Mouse (Mus musculus) heart, adult 8-10 months (tissue): ENCODE measurements around the gene Magi2. TPM values are rescaled to one million over a fixed set of nuclear protein-coding genes. Genes with fewer than 3 reads are reported as not detected.

Source experiments
- DNase-seq: peaks from one replicate; pipeline ENCODE4 v3.0.0; 2022; ENCODE audit warnings: low spot score
- total RNA-seq, 4 experiments: library from RNA; stranded (reverse); gene quantifications; 2 replicates each; pipeline ENCODE4 v1.2.4; 2022

Magi2 gene
- total RNA-seq, 4 experiments from 2014 or later, result 9.1 to 11.6 (median 9.6) TPM

DNA sequence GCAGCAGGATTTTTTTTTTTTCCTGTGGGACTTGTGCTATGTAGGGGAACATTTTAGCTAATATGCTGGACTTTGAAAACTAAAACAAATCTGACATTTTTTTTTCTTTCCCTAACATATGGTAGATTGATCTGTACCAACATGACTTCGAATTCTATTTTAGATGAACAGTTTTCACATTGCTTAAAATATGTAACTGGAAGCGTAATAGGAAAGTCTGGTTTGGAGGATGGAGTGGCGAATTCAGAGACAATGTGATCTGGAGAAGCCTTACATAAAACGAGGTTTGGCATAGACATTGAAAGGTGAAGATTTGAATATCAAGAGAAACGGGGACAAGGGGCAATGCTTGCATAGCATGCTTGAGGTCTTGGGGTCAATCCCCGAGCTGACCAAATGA is 519.1 kb downstream of the Magi2 start:
- DNase-seq, result no peak

DNA sequence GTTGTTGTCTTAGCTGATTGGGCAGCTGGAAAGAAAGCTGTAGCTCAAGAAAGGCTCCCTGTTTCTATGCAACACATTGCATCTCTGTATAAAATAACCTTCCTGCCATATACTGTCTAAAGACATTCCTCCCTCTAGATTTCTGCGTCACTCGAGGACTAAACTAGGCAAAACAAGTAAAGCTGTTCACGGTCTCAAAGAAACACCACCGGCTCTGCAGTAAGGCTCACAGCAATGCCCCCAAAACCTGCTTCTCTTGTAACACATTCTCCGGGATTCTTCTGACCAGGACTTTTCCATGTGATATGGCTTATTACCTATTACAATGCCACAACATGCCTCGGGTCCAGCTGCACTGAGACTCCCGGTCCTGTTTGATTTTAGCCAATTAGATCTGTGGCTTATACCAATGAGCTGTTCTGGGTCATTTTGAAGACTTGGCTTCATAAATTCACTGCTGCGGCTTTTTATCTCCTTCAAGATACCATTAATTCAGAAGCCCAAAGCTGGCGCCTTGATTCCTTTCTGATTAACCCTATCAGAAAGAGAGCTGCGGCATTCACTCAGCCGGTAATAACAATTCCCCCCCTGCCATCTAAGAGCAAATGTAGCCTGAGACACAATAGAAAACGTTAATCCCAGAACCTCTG is 520.2 kb downstream of the Magi2 start:
- no peak for DNase-seq

DNA sequence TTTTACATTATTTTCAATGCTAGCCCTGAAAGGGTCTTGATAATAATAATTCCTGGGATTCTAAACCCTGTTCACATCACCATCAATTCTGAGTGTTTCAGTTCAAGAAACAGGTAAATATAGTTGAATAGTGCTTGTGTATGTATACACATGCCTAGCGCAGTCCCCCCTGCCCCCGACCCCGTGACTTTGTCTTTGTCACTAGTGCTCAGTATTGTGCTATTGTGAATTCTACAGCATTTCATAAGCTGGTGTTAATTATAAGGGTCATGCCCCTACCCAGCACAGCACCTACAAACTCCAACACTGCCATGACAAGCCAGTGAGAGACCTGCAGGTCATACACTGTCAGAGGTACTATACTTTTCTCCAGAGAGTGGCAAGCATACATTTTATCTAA is 520.8 kb downstream of the Magi2 start:
- no peak for DNase-seq

DNA sequence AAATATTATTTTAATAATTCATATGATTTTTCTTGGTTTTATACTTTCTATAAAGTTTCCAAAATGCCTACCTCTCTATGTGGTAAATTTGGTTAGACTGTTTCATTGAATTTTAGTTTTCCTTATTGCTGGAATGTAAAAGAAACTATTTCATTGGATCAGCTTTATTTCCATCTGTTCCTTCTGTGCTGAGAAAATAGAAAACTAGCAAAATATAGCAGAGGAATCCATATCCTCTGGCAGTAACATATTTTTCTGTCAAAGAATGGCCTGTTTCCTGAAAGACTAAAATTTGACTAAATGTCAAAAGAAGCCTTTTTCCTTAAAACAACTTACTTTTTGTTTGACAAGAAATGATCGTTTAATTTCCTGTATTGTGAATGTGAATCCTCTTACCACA is 552.4 kb downstream of the Magi2 start:
- DNase-seq, result no peak

DNA sequence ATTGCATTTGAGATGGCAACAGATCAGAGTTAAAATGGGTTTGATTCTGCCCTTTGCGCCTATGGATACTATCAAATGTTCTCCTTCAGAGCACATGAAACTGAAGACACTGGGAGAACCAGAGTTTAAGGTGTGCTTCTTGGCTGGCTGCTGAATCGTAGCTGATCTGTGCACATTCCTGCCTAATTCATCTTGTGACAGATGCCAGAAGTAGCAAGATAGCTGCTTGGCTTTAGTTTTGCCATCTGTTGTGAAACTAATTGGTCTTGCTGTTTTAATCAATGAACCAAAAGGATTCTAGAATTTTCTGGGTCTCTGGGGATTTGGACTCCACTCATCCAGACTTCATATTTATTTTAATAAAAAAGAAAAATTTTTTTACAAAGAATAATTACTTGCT is 553.2 kb downstream of the Magi2 start:
- no peak for DNase-seq

DNA sequence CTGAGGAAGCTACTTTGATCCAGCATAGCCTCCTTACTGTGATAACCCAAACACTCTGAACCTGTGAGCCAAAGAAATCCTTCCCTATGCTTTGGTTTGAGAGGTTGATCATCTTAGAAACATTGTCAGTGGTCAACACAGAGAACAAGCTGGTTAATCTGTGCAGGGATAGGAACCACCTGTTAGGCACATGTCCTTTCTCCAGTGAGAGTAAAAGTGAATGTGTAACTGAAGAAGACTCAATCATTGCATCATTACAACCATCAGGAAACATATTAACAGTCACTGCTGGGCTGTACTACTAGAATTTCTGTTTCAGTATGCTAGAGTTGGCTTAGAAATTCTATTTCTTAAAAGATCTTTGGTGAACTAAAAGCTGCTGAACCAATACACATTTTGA is 558.5 kb downstream of the Magi2 start:
- no peak for DNase-seq

DNA sequence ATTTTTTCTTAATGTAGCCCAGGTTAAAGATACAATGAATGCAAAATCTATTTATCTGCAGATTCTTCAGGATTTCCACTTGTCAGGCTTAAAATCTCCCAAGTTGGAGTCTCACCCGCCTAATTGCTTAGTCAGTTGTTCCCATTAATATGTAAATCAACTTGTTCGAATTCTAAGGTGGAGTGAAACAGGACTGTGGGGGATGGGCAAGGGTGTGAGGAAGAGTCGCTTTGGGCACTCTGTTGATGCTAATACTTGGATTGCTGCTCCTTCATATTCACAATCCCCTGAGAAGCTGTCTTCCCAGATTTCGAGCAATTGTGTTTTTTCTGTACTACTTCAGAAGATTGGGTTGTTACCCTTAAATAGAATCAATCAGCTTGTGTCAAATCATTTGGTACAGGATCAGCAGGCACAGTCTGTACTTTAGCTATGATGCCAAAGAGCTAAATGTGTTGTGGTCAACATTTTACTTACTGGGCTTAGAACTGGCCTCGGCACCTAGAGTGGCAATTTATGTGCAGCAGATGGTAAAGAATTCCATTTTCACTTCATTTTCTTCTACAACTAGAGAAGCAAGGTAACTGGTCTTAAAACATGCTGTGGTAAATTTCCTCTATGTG is 560.8 kb downstream of the Magi2 start:
- DNase-seq, result no peak

DNA sequence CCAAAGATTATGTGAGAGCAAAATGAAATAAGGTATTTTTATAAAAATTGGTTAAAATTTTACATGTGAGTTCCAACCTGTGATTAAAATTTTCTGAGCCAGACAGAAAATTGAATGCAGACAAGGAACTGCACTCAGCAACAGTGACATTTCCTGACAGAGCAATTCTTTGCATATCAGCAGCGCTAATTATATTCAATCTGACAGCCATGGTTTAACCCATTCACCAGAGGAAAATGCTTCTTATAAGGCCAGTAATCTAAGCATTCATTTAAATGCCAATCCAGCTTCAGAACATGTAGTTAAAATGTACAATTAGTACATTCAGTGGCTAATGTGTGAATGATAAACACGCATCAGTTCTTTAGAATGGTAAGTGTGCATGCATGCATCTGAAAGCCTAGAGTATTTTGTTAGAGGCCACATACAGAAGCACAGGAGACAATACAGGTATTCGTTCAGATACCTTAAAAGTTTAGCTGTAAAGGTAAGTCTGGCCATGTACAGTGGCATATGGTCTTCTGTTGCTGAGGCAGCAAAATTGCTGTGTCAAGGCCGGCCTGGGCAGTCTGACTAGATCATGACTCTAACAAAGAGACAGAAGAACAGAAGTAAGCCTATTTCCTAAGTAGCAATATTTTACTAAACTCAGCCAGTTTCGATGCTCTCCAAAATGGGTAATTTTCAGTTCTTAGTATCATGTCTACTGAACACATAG is 576.4 kb downstream of the Magi2 start:
- DNase-seq, result no peak

DNA sequence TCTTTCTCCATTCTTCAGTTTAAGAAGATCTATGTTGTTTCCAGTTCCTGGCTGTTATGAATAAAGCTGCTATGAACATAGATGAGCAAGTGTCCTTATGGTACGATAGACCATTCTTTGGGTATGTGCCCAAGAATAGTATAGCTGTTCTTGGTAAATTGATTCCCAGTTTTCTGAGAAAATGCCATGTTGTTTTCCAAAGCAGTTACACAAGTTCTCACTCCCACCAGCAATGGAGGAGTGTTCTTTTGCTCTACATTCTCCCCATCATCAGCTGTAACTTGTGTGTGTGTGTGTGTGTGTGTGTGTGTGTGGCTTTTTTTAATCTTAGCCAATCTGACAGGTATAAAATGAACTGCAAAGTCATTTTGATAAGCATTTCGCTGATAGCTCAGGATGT is 595.7 kb downstream of the Magi2 start:
- DNase-seq, result no peak

DNA sequence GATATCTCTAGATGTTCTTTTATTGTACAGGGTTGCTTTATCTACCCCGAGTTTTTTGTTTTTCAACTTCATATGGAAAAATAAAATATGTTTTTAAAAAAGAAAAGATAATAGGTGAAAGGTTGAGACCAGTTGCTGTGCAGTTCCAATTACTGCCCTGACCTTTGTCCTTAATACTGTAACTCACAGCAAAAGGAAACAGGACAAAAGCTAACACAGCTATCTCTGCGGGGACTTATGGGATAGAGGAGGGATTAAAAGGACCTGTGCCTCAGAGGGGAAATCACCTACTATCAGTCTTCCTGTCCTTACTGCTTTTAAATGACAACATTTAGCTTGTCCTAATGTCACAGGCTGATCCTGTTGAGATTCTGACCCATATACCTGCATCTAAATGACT is 599.1 kb downstream of the Magi2 start:
- DNase-seq, result no peak

DNA sequence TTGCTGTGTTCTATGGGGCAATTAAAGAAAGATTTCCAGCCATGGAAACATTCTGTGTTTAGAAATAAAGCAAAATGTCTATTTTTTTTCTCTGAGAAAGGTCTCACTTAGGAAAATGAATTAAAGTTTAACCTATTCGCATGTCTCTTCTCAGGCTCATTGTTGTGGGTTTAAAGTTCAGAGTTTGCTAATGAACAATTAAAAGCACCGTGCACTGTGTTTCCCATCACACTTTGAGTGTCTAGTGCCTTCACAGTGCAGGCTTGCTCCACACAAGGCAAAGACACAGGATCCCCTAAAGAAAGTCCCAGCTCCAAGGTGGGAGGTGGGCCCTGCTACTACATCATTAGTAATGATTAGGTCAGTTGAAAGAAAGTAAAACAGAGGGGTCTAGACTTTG is 602.5 kb downstream of the Magi2 start:
- no peak for DNase-seq

DNA sequence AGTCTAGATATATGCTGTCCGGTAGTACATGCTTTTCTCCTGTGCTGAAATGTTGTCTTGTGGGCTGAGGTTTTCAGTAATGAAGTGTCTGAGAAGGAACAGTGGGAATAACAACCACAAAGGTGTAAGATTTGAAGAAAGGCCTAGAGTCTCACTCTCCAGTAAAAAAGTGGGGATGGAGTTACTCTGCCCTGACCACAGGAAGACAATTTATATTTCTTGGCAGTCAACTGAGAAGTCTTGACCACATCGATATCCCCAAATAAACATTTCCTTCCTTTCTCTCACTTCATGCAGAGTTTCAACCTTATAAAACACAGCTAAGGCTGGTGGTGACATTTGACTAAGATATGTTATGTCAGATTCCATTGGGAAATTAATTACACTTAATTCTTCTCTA is 636.0 kb downstream of the Magi2 start:
- DNase-seq, result no peak

DNA sequence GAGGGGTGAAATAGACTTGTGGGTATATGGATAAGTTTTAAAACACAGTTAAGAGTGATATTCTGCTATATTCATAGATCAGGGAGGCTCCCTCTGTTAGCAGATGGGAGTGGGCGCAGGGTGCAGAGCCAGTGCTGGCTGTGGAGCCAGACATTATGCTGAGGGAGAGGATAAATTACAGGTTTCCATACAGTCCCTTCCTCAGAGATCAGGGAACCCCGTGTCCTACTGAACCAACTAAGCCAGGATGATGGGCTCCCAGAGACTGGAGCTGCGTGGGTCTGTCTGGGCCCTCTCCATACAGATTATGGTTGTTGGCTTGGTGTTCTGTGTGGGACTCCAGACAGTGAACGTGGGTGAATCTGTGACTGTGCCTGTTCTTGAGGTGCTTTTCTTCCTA is 643.6 kb downstream of the Magi2 start:
- no peak for DNase-seq

DNA sequence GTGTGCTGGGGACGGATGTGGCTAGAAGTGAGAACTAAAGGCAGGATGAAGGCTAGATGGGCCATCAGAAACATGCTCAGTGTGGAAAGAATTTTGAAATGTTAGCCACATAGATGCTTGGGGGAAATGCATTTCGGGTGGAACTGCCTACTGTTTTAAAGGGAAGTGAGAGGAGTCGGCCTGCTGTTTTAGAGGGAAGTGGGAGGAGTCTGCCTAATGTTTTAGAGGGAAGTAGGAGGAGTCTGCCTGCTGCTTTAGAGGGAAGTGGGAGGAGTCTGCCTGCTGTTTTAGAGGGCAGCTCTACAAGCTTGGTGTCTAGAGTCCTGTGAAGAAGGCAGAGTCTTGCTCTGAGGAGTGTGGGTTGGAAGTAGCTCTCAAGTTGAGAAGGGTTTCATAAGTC is 664.9 kb downstream of the Magi2 start:
- no peak for DNase-seq

DNA sequence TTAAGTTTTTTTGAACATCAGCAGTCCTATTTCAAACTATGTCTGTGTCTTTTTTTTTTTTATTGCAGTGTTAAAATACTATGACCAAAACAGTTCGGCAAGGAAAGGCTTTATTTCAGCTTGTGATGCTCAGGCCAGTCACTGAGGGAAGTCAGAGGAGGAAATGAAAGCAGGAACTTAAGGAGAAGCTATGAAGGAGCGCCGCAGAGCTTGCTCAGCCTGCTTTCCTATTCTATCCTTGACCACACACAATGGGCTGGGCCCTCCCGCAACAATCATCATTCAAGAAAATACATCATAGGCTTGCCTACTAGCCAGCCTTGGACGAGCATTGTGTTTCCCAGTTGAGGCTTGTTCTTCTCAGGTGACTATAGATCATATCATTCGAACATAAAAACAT is 669.1 kb downstream of the Magi2 start:
- peak; percentile 6 for DNase-seq

DNA sequence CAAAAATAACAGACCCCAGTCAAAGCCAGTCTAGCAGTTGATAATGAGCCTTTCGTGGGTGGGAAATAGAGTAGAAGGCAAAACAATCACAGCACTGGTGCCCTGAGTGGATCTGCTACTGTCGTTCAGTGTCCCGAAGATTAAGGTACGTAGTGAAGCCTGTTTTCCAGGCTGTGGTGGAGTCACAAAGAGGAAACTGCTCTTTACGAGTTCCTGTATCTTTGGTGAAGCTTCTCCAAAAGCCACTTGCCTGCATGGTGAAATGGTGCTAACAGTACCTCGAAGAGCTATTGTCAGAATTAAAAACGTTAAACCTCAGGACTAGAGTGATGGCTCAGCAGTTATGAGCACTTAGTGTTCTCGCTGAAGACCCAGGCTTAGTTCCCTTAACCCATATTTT is 674.8 kb downstream of the Magi2 start:
- DNase-seq, result no peak

DNA sequence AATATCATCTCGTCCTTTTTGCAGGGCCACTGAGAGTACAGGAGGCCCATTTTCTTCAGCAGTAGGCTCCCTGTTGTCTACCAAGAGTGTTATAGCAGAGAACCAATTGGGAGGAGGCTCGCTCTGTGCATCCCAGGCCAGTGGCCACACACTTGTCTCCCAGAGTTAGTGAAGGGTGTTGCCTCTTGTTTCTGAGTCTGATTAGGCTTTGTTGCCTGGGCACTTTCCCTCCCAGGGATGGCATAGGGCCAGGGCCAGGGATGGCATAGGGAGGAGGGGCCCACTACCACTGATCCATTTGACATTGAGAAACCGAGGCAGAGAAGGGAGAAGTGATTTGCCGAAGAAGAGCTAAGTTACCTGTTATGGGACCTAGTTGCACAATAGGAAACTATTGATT is 679.8 kb downstream of the Magi2 start:
- DNase-seq, result no peak

DNA sequence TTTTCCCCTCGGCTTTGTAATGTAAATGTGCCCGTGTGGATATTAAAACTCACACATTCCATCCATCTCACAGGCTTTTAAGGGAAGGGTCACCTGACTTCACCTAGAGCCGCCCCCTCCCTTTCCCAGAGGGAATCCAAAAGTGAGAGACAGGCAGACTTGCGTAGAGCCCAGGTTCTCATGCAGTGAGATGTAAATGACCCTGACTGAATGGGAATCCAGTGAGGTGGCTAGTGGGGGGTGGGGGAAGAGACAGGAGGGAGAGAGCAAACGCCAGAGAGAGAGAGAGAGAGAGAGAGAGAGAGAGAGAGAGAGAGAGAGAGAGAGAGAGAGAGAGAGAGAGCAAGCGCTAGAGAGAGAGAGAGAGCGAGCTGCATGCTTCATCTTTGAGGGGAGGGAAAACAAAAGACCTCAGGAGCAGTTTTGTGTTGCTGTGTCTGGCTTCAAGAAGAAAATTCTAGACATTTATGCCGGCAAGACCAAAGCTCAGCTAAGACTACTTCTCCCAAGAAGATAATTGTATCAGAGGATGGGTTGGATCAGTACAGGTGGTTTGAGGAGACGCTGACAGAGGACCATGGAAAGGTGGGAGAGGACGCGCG is 680.6 kb downstream of the Magi2 start:
- no peak for DNase-seq

DNA sequence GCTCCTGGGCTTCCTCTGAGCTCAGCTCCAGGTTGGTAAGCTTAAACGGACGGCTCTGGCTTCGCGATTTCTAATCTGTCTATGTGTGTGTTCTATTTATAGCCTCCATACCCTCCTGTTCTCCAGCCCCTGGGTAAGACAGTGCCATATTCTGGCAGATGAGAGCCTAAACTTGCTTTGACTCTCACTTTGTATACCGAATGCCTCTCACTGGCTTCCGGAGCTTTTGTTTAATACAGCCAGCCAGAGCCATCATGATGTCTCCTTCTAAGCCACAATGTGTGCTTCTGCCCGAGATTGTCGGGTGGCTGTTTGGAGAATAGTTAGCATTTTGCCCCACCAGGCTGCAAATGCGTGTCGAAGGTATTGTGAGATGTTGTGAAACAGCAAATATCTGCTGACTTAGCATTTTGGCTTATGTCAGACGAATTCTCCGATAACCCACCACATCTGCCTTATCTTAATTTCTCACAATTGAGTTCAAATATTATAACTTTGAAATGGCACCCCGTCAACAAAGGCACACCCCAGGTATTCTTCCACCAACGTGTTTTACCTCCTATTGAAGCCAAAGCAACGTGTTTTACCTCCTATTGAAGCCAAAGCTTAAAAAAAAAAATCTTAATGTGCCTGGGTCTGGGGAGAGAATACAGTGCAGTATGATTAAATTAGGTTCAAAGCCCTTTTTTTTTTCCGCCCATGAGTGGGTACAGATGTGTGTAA is 681.3 kb downstream of the Magi2 start:
- no peak for DNase-seq

DNA sequence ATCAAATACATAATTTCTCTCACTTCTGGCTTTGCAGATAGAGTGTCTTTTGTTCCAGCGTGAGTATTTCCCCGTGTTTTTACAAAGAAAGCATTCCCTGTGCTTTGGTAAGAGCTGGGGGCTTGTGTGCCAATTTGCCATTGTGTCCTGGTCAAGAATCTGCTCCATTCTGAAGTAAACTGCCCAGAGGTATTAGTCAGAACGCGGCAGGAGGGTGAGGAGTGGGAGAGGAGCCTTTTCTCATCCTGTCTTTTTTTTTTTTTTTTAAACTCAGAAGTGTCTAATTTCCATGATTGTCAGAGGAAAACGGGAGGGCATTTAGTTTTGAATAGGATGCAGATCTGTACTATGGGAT is 681.8 kb downstream of the Magi2 start:
- DNase-seq, result no peak

DNA sequence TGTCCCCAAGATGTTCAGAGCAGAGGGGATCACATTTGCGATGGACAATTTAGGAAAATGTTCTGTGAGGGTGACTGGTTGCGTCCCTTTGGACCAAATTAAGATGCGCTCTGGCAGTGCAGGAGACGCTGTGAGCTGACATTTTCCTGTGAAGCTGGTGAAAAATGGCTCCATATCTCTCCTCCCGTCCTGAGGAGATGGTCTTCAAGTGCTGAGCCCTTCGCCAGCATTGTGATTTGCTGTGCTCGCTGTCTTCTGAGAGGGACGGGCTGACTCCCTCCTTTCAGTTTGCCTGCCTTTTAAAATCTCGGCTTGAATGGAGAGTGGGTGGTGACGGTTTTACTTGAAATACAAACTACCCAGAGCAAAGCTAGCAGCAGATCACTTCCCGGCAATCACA is 682.2 kb downstream of the Magi2 start:
- DNase-seq, result no peak

DNA sequence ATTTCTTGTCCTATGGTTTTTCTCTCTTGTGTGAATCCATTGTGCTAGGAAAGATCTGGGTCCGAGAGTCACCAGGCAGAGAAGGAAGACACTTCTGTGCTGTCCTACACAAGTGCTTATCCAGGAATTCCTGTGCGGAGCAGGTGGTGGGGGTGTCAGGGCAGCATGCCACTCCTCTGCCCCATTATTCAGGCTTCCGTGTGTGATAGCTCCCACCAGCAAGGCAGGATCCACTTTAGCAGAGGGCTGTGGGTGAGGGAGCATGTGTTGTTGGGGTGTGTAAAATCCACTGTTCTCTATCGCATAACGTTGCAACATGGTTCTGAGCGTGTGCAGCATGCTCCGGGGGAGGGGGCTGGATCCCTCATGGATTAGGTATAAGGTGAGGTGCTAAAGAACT is 682.8 kb downstream of the Magi2 start:
- DNase-seq, result no peak
